Mouse (Mus musculus) ES-E14 (cell line): ENCODE measurements at regions not wholly inside any gene's neighbourhood (a gene's known extent, or its start where the extent isn't known, plus 50 kb on each side); places are given as distances from the start of the nearest gene placed in this dataset.

Source experiments
- CHD2 ChIP-seq: IDR thresholded peaks from 2 replicates; pipeline ENCODE4 v1.6.1; 2014; ENCODE audit warnings: mild to moderate bottlenecking, low read depth, low read length, inconsistent platforms
- HCFC1 ChIP-seq: IDR thresholded peaks from 2 replicates; pipeline ENCODE4 v1.6.1; 2012; ENCODE audit warnings: low read length, inconsistent platforms, borderline replicate concordance; ENCODE audit not compliant: insufficient read depth
- MAFK ChIP-seq: IDR thresholded peaks from 2 replicates; pipeline ENCODE4 v1.6.1; 2014; ENCODE audit warnings: mild to moderate bottlenecking, low read depth, low read length, inconsistent platforms; ENCODE audit not compliant: insufficient read depth
- ZC3H11A ChIP-seq: IDR thresholded peaks from 2 replicates; pipeline ENCODE4 v1.6.1; 2012; ENCODE audit warnings: low read depth, mild to moderate bottlenecking, inconsistent platforms, low read length, borderline replicate concordance
- ZNF384 ChIP-seq: IDR thresholded peaks from 2 replicates; pipeline ENCODE4 v1.6.1; 2012; ENCODE audit warnings: low read depth, low read length, inconsistent platforms

GRCm38 (mm10) chr15:93690011-93690410 lies 94.3 kb upstream of the Prickle1 start:
- TF ChIP-seq ZNF384 (no peak), MAFK (no peak), CHD2 (no peak), ZC3H11A (no peak), HCFC1 (no peak)
